Mouse (Mus musculus): ENCODE results near the gene Atp6v1b1. TPM values are rescaled to one million over a fixed set of nuclear protein-coding genes. Genes with fewer than 3 reads are reported as not detected.
"Not testable (repeated sequence)": the region's sequence is repeated elsewhere in the genome, so short reads cannot be mapped to it uniquely, and the experiment has no call there.

Atp6v1b1 gene
- total RNA-seq, 2 experiments from 2014 or later = 0.60 TPM; not detected in 1

- peak; percentile 15 to 21 for DNase-seq
- intact Hi-C loops (cut with DNase I) = no loop called here
Measured at GRCm38 (mm10) chr6:83768485-83768884, 25.7 kb downstream of the Atp6v1b1 start.

- intact Hi-C loops (cut with DNase I) = loop anchor here (10.0 kb wide), 1 partner anchor 449 kb away; the partner anchor contains the start of genes Mob1a and Mthfd2
- no peak for DNase-seq
Measured at GRCm38 (mm10) chr6:83774126-83774525, 31.3 kb downstream of the Atp6v1b1 start.

GRCm38 (mm10) chr6:83774781-83775563 lies 32.2 kb downstream of the Atp6v1b1 start:
- intact Hi-C loops (cut with DNase I) = loop anchor here (10.0 kb wide), 1 partner anchor 450 kb away; the partner anchor contains the start of genes Mob1a and Mthfd2
- peak in 1 of 2 experiments; percentile 15 for DNase-seq

DNA sequence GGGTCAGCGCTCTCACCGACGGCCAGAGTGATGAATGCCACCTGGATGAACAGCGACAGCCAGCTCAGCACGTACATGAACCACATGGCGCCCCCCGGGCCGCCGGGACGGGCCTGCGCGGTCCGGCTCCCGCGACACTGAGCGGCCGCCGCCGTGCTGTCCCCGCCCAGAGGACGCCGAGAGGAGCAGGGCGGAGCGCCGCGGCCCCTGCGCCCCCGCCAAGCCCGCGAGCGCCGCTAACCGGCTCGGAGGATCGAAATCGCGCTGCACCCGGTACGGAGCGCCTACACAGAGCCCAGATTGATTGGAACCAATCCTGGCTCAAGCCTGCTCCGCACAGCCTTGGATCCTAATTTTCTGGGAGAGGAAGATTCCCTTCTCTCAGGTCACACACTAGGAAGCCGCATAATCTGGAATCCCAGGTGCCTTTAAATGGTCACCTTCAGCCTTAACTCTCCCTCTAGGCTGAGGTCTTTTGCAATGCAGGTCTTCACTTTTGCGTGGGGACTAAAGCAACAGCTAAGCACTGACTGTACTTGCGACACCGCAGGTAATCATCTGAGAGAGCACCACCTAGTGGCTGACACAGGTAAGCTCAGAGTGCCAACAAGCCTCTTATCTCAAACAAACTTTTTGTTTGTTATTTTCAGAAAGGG lies 33.0 kb downstream of the Atp6v1b1 start, which contains the start of gene Tex261:
TSS of gene Tex261 (minus strand) at position 176 of the 656 bp plus-strand sequence.
- intact Hi-C loops (cut with DNase I) = loop anchor here (2.0 to 10.0 kb wide), 2 partner anchors 15 to 451 kb away; partner anchors contain the start of genes Mob1a and Mthfd2
- DNase-seq = peak; percentile 95 to 96

DNA sequence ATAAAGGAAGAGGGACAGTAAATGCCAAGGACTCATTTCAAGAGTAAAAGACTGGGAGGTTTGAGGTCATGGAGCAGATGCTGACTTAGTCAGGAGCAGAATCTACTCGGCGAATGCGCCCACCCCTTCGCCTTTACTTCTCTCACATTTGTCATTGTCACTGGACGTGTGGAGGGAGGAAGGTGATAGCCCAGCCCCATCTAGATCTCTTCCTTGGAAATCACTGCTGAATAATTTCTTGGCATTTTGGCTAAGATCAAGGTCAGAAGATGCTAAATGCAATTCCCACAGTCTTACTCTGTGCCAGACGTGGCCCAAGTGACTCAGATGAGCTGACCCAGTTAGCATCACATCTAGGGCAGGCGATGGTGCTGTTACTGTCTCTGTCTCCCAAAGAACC lies 35.5 kb downstream of the Atp6v1b1 start:
- intact Hi-C loops (cut with DNase I) = loop anchor here (10.0 kb wide), 1 partner anchor 454 kb away; the partner anchor contains the start of genes Mob1a and Mthfd2
- no peak for DNase-seq

DNA sequence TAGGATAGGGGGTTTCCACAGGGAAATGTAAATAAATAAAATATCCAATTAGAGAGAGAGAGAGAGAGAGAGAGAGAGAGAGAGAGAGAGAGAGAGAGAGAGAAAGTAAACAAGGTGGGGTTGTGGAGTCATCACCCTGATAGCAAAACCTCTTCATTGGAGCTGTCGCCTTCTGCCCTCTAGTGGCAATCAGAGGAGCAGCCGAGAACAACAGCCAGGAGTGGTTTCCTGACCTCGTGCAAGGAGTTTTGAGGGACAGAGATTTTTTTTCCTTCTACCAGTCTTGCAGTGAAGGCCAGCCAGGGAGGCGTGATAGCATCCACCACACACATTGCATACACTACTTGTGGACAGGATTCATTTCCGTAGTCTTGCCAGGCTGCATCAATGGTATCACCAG lies 36.2 kb downstream of the Atp6v1b1 start:
- DNase-seq = peak; percentile 45 to 66
- intact Hi-C loops (cut with DNase I) = loop anchor here (10.0 kb wide), 1 partner anchor 454 kb away; the partner anchor contains the start of genes Mob1a and Mthfd2

- DNase-seq = no peak
Measured at GRCm38 (mm10) chr6:83786426-83786825, 43.6 kb downstream of the Atp6v1b1 start.

GRCm38 (mm10) chr6:83788554-83788953 lies 45.8 kb downstream of the Atp6v1b1 start:
- intact Hi-C loops (cut with DNase I) = no loop called here
- no peak for DNase-seq

More at GRCm38 (mm10) chr6:83786426-83786825, 43.6 kb downstream of the Atp6v1b1 start:
- intact Hi-C loops (cut with DNase I) = no loop called here

DNA sequence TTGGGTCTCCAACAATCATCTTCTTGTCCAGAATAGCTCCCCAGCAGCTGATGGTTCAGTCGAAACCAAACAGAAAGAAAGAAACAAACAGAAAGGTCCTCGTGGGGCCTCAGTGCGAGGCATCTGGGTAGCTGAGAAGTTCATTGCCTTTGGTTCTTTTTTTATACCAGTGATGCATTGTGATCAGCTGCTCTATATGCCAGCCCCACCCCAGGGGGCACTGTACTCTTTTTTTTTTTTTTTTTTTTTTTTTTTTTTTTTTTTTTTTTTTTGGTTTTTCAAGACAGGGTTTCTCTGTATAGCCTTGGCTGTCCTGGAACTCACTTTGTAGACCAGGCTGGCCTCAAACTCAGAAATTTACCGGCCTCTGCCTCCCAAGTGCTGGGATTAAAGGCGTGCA lies 47.7 kb downstream of the Atp6v1b1 start:
- DNase-seq; intact Hi-C loops (cut with DNase I): not testable (repeated sequence)

- intact Hi-C loops (cut with DNase I) = no loop called here
Measured at GRCm38 (mm10) chr6:83791251-83791890, 48.6 kb downstream of the Atp6v1b1 start.

DNA sequence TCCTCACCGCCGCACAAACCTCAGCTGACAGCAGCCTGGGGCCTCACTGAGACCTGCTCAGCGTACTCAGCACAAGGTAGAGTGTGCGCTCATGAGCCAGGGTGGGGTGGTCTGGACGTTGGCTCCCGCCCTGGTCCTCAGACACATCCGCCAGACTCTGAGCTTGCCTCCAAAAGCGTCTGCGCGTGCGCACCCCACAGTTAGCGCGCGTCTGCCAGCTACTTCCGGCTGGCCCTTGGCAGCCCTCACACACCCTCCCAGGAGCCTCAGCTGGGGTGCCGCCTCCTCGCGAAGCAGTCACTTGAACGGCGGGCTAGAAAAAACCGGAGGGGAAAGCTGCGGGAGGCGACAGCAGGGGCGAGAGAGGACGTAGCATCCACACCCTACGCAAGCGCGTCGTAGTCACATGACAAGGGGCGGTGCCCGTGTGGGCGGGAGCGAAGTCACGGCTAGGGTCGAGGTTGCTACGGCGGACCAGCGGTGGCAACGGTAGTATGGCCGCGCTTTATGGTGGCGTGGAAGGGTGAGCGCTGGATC lies 52.0 kb downstream of the Atp6v1b1 start, which contains the start of gene Nagk:
TSS of gene Nagk (plus strand) at position 223 of the 537 bp plus-strand sequence.
- intact Hi-C loops (cut with DNase I) = no loop called here

More at GRCm38 (mm10) chr6:83791251-83791890, 48.6 kb downstream of the Atp6v1b1 start:
- no peak for DNase-seq

DNA sequence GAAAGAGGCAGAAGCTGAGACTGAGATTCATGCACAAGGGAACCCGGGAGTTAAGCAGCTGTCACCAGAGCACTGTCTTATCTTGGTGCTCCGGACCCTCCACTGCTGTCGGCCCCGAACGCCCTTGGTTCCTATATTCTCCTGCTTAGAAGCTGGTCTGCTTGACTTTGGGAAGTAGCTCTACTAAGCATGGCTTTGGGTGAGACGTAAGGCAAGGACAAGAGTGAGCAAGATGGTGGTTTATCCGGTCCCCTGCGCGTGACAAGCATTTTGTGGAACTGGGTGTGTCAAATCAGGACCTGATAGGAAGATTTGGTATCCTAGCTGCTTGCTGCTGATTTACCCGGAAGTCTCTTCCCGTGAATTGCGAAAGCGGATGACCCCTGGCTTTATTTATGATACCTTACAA lies 52.7 kb downstream of the Atp6v1b1 start:
- no peak for DNase-seq
- intact Hi-C loops (cut with DNase I) = no loop called here

More for the DNA sequence above, 52.0 kb downstream of the Atp6v1b1 start, which contains the start of gene Nagk:
- DNase-seq = peak; percentile 93 to 94

DNA sequence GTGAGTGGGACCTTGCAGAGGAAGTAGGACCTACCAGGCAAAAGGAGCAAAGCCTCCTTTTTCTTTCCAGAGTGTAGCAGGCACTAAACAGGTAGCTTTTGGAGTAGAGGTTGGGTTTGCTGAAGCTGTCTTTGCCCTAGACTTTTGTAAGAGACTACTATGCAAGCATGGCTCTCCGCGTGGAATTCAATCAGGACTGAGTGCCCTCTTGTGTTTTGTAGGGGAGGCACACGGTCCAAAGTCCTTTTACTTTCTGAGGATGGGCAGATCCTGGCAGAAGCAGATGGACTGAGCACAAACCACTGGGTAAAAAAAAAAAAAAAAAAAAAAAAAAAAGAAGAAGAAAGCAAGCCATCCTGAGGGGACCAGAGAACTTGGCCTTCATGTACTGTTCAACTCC lies 53.9 kb downstream of the Atp6v1b1 start:
- no peak for DNase-seq
- intact Hi-C loops (cut with DNase I) = no loop called here

GRCm38 (mm10) chr6:83802033-83802432 lies 59.2 kb downstream of the Atp6v1b1 start:
- intact Hi-C loops (cut with DNase I) = no loop called here
- DNase-seq = no peak

DNA sequence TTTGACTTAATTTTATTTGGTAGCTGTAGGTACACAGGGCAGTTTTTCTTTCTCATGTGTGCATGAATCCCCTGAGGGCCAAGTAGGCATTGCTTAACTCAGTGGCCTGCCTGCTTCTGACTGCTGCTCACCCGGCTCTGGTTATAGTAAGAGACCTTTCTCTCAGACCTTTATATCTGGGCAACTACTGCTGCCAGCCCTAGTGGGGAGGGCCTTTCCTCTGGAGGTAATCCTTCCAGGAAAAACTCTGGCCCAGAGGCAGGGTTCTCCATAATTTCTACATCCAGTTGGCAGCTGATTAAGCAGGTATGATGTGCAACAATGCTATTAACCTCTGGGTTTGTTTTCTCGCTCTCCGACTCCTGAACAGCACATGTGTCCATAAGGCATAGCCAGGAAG lies 60.1 kb downstream of the Atp6v1b1 start:
- no peak for DNase-seq
- intact Hi-C loops (cut with DNase I) = no loop called here

Other genes starting within 250 kb of the Atp6v1b1 start
- gene Dguok, start 236.0 kb upstream of the Atp6v1b1 start, total RNA-seq (2021) = 10 to 100 TPM; 28.3 to 31.8 TPM
- gene Actg2, start 206.7 kb upstream of the Atp6v1b1 start, total RNA-seq (2021) = 1 to 10 TPM; 3.2 to 5.1 TPM
- 10 to 100 TPM; 13.4 to 13.7 TPM for gene Stambp, start 170.3 kb upstream of the Atp6v1b1 start, total RNA-seq (2021)
- not detected for gene Clec4f, start 86.8 kb upstream of the Atp6v1b1 start, total RNA-seq (2021)
- gene Cd207, start 65.1 kb upstream of the Atp6v1b1 start, total RNA-seq (2021) = under 1 TPM; 0.37 to 0.76 TPM
- not detected for gene Vax2, start 31.7 kb upstream of the Atp6v1b1 start, total RNA-seq (2021)
- gene Ankrd53, start 19.7 kb downstream of the Atp6v1b1 start, total RNA-seq (2021) = not detected
- 10 to 100 TPM; 71.0 to 79.6 TPM for gene Tex261, start 32.8 kb downstream of the Atp6v1b1 start, total RNA-seq (2021)
- gene Nagk, start 52.0 kb downstream of the Atp6v1b1 start, total RNA-seq (2021) = 10 to 100 TPM; 18.5 to 18.7 TPM
- 10 to 100 TPM; 23.2 to 27.9 TPM for gene Paip2b, start 88.8 kb downstream of the Atp6v1b1 start, total RNA-seq (2021)
- gene Zfp638, start 124.1 kb downstream of the Atp6v1b1 start, total RNA-seq (2021) = 10 to 100 TPM; 57.2 to 73.8 TPM

Data from heart, postnatal 14 days (tissue).